Mouse (Mus musculus): Measurements from ENCODE around the gene Tusc2. TPM values are rescaled to one million over a fixed set of nuclear protein-coding genes. Genes with fewer than 3 reads are reported as not detected.

Tusc2 gene
- total RNA-seq, 2 experiments from 2014 or later = 15.2 to 16.7 TPM

DNA sequence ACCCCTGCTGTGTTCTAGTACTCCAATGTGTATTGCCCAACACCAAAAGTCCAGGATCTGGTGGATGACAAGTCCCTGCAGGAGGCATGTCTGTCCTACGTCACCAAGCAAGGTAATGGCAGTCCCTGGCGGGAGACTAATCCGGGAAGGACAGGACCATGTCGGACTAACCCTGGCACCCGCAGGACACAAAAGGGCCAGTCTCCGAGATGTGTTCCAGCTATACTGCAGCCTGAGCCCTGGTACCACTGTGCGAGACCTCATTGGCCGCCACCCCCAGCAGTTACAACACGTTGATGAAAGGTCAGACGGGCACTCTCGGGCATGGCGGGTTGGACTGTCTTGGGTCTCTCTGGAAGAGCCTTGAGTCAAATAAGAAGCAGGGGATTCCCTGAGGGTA is 18.3 kb upstream of the Tusc2 start:
- no peak for ATAC-seq (replicated peaks; ENCODE audit: poor library complexity)

DNA sequence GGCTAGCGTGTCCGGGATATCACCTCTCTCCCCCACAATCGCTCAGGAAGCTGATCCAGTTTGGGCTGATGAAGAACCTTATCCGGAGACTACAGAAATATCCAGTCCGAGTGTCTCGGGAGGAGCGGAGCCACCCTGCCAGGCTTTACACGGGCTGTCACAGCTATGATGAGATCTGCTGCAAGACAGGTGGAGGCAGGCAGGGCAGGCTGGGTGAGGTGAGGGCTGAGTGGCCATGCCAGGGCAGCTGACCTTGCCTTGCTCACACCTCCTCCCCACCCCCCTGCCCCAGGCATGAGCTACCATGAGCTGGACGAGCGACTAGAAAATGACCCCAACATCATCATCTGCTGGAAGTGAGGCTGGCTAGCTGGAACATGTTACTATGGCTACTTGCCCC is 17.9 kb upstream of the Tusc2 start:
- no peak for ATAC-seq (replicated peaks; ENCODE audit: poor library complexity)

DNA sequence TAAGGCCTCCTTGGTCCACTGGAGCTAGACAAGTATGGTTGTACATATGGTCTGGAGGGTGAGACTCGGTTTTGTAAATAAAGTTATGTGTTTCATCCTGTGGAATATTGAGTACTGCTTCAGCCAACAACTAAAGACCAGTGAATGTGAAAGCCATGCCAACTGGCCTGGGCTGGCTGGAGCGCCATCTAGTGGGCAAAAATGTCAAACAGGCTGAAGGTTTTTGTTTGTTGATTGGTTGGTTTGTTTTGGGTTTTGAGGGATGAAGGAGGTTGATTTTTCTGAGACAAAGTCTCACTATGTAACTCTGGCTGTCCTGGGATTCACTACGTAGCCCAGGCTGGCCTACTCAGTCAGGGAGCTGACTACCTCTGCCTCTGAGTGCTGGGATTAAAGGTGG is 17.5 kb upstream of the Tusc2 start:
- ATAC-seq (replicated peaks; ENCODE audit: poor library complexity) = peak; percentile 16; the same call in 1 of the 2 replicates

DNA sequence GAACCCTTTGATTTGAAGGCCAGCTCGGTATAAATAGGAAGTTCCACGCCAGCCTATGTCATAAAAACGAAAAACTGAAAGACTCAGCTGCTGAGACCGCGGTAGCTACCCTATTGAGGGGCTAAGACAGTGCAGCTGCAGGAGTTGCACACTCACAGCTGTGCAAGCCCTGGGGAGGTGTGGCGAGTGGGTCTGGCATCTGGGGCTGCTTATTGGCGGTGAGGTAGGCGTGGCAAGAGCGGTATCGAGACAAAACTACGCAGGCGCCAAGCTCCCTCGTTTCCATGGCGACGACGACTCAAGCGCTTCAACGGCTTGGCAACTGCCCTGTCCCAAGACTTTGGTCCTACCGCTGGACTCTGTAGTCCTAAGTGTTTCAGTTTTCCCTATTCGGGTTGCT is 16.0 kb upstream of the Tusc2 start, which contains the start of gene Zmynd10:
Gene Zmynd10 (plus strand): TSS at position 273 of the 400 bp plus-strand sequence.
- ATAC-seq (replicated peaks; ENCODE audit: poor library complexity) = peak; percentile 71

DNA sequence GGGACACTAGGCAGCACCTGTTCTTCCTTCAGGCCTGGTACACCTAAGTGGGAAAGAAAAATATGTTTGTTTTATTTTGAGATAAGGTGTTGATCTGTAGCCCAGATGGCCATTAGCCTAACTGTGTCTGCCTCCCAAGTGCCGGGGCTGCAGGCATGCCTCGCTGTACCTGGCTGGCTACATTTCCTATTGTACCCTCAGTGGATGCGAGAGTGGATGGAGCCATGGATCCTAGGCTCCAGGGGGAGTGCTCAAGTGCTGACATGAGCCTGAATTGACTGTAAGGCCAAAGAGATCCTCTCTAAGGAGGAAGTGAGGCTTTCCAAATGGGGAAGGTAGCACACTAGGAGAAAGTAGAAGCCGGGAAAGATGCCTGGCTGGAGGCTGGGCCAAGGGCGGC is 15.1 kb upstream of the Tusc2 start:
- no peak for ATAC-seq (replicated peaks; ENCODE audit: poor library complexity)

DNA sequence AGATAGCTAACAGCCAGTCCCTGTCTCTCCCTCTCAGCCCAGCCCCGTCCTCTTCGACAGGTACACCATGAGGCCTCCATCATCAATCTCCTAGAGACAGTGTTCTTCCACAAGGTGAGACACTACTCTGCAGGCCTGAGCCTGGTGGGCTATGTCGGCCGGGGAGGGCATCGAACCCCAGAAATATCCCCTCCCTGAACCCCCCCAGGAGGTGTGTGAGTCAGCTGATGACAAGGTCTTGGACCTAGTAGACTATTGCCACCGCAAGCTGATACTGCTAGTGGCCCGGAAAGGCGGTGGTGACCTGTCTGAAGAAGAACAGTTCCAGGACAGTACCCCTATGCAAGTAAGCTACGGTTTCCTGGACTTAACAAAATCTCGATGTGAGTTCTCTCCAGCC is 14.2 kb upstream of the Tusc2 start:
- ATAC-seq (replicated peaks; ENCODE audit: poor library complexity) = no peak

DNA sequence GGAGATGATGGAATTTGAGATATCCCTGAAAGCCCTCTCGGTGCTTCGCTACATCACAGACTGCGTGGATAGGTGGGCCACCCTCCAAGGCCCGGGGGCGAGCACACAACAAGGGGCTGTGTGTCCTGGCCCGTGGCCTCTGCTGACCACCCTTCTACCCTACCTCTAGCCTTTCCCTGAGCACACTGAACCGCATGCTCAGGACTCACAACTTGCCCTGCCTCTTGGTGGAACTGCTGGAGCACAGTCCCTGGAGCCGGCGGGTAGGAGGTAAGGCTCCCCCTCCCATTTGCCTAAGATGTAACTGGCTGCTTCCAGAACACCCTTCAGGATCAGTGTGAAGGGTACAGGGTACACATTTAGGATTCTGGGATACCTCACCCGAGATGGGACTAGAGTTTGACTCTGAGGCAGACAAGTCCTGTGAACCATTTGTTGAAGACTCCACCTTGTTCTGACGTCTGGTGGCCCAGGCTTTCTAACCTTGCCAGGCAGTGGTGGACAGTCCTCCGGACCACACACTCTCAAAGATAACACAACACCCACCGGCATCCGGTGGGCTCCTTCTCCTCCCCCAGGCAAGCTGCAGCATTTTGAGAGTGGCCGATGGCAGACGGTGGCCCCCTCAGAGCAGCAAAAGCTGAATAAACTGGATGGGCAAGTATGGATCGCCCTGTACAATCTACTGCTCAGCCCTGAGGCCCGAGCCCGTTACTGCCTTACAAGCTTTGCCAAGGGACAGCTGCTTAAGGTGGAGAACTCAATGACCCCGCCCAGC is 13.6 kb upstream of the Tusc2 start:
- ATAC-seq (replicated peaks; ENCODE audit: poor library complexity) = no peak

DNA sequence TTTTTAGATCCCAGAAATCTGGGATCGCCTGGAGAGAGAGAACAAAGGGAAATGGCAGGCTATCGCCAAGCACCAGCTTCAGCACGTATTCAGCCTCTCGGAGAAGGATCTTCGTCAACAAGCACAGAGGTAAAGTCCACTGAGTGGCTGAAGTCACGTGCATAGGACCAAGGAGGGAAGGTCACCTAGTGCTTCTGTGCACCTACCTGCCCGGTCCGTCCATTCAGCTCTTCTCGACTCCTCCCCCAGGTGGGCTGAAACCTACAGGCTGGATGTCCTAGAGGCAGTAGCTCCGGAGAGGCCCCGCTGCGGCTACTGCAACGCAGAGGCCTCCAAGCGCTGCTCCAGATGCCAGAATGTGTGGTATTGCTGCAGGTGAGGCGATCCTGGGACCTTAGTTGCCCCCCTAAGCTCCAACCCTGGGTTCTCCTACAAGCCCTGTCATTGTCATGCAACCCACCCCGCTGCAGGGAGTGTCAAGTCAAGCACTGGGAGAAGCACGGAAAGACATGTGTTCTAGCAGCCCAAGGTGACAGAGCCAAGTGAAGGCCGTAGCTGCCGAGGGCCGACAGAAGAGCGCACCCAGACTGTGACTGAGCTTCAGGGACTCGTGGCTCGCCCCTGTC is 12.5 kb upstream of the Tusc2 start:
- ATAC-seq (replicated peaks; ENCODE audit: poor library complexity) = no peak

DNA sequence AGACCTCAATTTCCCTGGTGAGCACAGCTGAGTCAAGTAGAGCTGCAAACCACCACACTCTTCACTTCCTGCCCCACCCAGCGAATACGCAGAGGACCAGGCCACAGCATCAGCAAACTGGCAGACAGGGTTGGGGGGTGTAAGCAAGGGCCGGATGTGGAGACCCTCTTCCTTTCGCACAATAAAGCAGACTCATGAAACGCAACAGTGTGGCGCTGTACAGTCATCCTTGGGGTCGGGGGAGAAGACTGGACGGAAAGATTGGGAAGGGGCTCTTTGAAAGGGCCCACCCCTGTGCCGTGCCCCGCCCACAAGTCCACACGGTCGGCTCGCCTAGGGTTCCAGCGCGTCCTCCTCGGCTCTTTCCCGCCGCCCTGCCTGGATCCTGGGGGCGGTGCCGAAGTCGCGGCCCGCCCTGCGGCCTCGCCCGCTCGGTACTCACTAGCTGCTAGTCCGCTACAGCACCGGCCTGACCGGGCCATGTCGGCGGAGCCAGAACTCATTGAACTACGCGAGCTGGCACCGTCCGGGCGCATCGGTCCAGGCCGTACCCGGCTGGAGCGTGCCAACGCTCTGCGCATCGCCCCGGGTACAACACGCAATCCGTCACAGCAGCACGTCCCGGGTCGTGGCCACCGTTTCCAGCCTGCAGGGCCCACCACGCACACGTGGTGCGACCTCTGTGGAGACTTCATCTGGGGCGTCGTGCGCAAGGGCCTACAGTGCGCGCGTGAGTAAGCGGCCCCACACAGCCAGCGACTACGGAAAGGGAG is 11.8 kb upstream of the Tusc2 start, which contains the start of gene Rassf1:
Gene Rassf1 (plus strand): TSS at position 439 of the 773 bp plus-strand sequence.
- 0 out of 2 replicates have a peak, but pooled peaks have one; percentile 5 for ATAC-seq (replicated peaks; ENCODE audit: poor library complexity)

DNA sequence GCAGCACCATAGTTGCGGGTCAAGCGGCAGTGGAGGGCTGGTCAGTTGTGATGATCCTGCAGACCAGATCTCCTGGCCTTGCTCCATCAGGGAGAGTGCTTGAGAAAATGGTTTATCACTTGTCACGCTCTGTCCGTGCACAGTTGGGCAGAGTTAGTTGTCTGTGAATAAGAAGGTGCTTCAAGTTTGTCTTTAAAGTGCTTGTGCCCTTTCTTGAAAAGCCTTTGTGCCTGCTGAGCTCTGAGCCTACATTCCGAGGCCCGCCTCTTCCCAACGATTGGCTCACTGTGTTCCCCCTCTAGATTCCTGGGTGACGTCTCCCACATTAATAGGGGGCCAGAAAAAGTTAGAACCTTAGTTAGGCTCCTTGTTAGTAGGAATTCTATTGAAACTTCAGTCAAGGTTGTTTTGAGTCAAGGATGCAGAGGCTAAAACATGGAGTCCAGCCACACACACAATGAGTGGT is 11.1 kb upstream of the Tusc2 start:
- ATAC-seq (replicated peaks; ENCODE audit: poor library complexity) = no peak

DNA sequence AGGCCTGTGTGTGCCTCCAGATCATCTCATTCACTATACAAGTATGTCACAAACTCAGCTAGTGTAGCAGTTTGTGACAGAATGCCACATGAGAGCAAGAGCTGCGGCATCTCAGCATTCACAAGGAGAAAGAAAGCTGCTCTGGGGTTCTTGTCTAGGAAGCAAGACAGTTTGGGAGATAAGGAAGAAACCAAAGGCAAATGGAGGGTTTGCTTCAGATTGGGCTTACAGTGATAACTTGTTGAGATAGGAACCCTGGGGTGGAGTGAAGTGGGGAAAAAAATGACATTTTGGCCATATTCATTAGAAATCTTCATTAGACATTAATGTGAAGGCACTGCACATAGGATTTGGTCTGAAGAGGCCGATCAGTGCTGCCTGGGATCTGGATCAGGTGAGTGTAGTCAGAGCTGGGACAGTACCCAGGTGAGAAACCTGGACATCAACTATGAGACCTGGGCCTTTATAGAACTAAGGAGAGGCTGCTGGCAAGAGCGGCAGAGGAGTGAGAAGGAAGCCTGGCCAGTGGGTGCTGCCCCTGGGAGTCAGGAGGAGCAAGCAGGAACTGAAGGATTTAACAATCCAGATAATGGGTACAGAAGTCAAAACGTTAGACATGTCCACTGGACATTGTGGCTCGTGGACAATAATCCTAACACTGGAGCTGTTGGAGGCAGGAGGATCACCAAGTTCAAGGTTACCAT is 10.2 kb upstream of the Tusc2 start:
- ATAC-seq (replicated peaks; ENCODE audit: poor library complexity) = no peak

DNA sequence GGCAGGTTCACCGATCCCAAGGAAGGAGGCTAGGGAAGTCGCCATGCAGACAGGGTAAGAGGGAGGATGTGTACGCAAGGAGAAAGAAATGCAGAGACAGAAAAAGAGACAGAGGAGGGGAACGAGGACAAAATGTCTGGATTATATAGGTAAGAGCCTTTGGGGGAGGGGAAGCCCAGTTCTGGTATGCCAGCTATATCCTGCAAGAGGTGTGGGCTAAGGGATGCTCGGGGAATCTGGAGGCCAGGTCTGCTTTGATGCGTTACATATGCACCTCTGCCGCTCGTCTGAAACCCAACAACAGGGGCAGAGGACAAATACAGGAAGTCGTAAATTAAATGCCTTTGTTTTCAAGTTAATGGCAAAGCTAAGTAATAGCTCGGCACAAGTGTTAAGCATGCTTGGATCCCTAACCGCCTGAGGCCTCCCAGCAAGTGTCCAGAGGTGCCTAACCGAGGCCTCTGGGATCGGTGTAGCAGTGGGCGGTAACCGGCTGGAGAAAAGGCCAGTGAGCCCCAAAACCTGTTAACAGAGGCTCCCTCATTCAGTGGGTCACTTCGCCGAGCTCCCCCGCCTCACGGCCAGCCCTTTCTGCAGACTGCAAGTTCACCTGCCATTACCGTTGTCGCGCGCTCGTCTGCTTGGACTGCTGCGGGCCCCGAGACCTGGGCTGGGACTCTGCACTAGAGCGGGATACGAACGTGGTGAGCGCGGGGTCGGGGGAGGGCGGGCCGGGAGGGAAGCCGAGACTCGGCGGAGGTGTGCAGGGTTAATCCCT is 9.3 kb upstream of the Tusc2 start:
- peak; percentile 2 for ATAC-seq (replicated peaks; ENCODE audit: poor library complexity)

DNA sequence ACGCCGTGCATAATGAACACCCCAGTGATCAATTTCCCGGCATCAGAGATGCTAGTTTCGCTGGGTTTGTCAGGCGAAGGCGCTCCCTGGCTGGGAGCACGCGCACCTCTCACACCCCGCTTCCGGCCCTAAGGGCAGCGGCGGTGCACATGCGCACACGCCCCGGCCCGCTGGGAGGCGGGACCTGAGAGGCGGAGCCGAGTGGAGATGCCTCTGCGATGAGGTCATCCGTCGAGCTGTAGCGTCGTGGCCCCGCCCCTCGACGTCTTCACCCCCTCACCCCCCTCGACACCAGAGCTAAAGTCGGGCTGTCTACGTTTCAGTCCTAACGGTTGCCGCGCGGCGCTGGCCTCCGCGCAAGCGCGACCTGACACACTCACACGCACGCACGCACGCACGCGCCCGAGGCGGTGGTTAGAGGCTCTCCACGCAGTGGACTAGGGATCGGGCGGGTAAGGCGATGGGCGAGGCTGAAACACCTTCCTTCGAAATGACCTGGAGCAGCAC is 8.7 kb upstream of the Tusc2 start:
- peak; percentile 85 for ATAC-seq (replicated peaks; ENCODE audit: poor library complexity)

DNA sequence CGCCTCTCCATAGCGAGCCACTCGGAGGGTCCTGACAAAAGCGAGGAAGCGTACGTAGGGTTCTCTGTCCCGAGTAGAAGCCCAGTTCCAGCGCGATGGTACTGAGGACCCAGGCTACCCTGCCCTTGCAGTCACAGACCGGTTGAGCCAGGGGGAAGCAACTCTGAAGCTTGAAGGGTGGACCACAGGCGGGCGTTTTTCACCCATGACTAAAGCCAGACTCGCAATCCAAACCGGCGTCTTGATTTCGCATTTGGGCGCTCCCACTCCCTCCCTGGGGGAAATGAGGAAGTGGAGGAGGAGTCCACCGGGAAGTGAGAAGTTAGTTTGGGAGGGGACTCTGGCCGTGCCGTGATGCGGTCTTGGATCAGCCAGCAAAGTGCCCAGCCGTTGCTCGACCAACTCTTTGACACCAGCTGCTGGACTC is 8.0 kb upstream of the Tusc2 start:
- ATAC-seq (replicated peaks; ENCODE audit: poor library complexity) = peak; percentile 20

DNA sequence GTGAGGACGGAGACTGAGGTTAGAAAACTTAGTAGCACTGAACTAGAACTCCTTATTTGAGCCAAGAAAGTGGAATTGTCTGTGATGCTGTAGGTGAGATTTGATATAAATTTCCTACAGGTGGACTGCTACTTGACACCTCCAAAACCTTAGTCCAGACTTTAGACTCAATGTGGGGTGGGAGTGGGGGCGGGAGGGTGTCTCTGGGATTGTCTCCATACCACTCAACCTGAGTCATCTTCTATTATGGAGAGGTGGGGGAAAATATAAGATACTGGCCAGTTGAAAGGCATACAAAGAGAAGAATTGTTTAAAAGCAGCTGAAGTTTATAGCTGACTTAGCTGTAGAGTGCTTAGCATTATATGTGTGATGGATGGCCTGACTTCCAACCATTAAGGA is 7.4 kb upstream of the Tusc2 start:
- no peak for ATAC-seq (replicated peaks; ENCODE audit: poor library complexity)

DNA sequence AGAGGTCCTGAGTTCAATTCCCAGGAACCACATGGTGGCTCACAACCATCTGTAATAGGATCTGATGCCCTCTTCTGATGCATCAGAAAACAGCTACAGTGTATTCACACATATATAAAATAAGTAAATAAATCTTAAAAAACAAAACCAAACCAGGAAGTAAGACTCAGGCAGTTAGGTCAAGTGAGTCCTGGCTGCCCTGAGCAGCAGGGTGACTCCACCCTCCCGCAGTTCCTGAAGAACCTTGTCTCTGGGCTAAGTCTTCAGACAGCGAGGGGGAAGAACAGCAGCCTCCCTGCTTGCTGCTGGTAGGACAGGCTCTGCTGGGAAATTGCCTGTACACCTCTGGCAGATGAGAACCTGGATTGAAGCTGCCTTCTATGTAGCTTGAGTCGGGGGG is 6.7 kb upstream of the Tusc2 start:
- no peak for ATAC-seq (replicated peaks; ENCODE audit: poor library complexity)

DNA sequence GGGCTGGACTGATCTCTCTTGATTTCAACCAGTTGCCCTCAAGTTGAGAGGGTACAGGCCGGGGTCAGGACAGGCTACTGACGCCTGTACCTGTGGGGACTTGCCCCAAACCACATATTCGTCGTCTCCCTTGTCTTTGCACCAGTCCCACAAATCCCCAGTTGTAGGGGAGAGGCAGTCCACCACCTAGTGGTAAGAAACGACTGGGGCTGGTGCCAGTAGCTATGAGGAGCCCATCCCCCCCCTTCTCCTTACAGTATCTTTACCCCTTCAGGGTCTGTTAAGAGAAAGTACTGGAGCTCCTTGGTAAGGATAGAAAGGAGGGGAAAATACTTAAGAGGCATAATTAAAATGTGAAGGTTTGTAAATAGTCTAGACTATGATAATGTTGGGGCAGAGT is 2.5 kb downstream of the Tusc2 start:
- ATAC-seq (replicated peaks; ENCODE audit: poor library complexity) = 0 out of 2 replicates have a peak, but pooled peaks have one; percentile 9

DNA sequence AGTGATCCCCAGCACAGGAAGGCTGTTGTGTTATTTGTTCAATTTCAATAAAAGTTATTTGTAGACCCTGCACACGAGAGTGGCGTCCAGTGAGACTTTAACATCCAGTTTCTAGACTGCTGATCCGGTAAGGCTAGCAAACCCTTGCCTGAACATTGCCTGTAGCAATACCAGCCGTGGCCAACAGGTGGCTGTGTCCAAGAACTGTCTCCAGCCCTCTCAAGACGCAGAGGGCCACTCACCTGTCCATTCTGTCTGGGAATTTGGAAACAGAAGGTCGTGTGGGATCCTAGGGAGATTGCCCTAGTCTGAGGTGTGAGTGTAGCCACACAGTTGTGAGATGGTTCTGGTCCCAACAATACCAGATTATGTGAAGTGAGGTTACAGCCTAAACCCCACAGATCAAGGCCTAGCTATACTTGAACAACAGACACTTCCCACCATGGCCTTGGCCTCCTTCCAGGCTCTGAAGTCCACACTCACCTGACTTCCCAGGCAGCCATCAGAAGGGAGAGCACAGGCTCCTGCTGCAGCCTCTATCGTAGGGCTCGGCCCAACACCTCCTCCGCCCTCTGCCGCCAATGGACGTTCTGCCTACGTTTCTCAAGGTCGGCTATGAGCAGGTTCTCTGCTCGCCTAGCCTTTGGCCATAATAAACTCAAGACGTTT is 3.1 kb downstream of the Tusc2 start:
- peak; percentile 43 for ATAC-seq (replicated peaks; ENCODE audit: poor library complexity)

DNA sequence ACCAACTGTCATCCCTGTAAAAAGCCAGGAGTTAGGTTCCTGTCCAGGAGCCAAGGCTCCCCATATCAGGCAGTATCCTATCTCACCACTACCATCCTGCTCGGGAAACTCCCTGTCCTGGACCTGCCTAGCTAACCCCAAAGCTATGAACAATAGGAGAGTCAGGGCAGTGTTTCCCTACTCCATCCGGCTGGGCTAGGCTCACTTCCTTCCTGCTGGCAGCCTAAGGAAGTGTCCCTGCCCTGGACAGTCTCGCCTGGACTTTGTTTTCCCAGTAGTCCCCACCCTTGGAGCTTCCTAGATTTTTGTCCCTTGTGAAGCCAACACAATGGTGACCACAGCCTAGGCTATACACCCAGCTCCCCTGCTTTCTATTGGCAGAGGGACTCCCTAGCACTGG is 3.8 kb downstream of the Tusc2 start:
- no peak for ATAC-seq (replicated peaks; ENCODE audit: poor library complexity)

Data from megakaryocyte progenitor cell, adult 5-6 weeks (primary cell).